Mouse (Mus musculus): ENCODE data around the gene Baz2b.

DNA sequence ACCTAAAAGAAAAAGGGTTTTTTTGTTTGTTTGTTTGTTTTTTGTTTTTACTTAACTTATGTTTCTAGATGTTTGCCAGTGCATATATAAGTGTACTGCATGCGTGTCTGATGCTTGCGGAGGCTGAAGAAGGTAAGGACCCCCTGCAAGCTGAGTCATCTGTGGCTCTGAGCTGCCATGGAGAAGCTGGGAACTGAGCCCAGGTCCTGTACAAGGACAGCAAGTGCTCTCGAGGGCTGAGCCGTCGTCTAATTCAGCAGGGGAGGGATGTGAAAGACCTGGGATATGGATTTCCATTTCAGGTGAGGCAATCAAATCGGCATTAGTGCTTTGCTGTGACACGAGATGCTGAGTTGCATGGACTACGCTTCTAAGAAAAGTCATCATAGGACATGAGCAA lies 257.9 kb downstream of the Baz2b start:
- TF ChIP-seq EP300 (IDR thresholded peaks at IDR 0.05; ENCODE audit: low read depth) (no peak), CTCF (IDR thresholded peaks at IDR 0.05; ENCODE audit: low read depth) (no peak)

All from liver, postnatal 0 days (tissue).